Mouse (Mus musculus) bone marrow macrophage, adult 2 months (primary cell): ENCODE measurements around the gene Hcar1.

Experiments
- CTCF ChIP-seq: IDR thresholded peaks from 2 replicates; pipeline ENCODE4 v1.5.1; 2012; ENCODE audit warnings: low read depth, mild to moderate bottlenecking, low read length, moderate library complexity
- POLR2A ChIP-seq: IDR thresholded peaks from 2 replicates; pipeline ENCODE4 v1.6.1; 2012; ENCODE audit warnings: mild to moderate bottlenecking, low read depth, low read length, borderline replicate concordance

GRCm38 (mm10) chr5:123865365-123865764 lies 14.5 kb downstream of the Hcar1 start, which contains the start of gene Hcar2:
- no peak for TF ChIP-seq CTCF
- TF ChIP-seq POLR2A, result no peak
